Mouse (Mus musculus) left cerebral cortex, adult 2 months (tissue): ENCODE data around the gene Cyp2c23. TPM values are rescaled to one million over a fixed set of nuclear protein-coding genes. Genes with fewer than 3 reads are reported as not detected.

Source experiments
- DNase-seq, 2 experiments: peaks; one replicate each; pipeline ENCODE4 v3.0.0; 2021 to 2022; ENCODE audit warnings: low spot score in 2 of 2, mixed read lengths in 1 of 2; ENCODE audit errors: extremely low spot score in 1 of 2
- H3K27ac ChIP-seq: fragments of 200-600 bp; 2 replicates; pipeline ENCODE4 v1.8.1; 2022
- H3K4me3 ChIP-seq: fragments of 200-600 bp; 2 replicates; pipeline ENCODE4 v1.8.1; 2022
- CTCF ChIP-seq: fragments of 200-600 bp; IDR thresholded peaks from 2 replicates; pipeline ENCODE4 v1.8.1; 2022; ENCODE audit warnings: antibody characterized with exemption, mild to moderate bottlenecking, moderate library complexity
- intact Hi-C: fragments of 180-260 bp; cut with DNase I; formaldehyde crosslinking; loops from one replicate; pipeline ENCODE4 v1.15.1; 2025
- total RNA-seq, 2 experiments: library from RNA; stranded (reverse); gene quantifications; 2 replicates each; pipeline ENCODE4 v1.2.3; 2021

Cyp2c23 gene
- total RNA-seq, 2 experiments from 2014 or later: 0.19 to 0.25 TPM

- intact Hi-C loops: no loop called here
- H3K4me3 ChIP-seq: no peak overlapping the region
- no peak for DNase-seq
- no peak overlapping the region for H3K27ac ChIP-seq
- no peak for TF ChIP-seq CTCF
These were observed 69.0 kb downstream of the Cyp2c23 start for GRCm38 (mm10) chr19:43960014-43960413.

- H3K27ac ChIP-seq: no peak overlapping the region
- DNase-seq: peak; percentile 62 to 73
- intact Hi-C loops: loop anchor here (1.0 to 5.0 kb wide), 2 partner anchors 107 to 127 kb away; no protein-coding TSS in a partner anchor
- TF ChIP-seq CTCF: peak; percentile 89
- H3K4me3 ChIP-seq: no peak overlapping the region
These were observed 69.8 kb downstream of the Cyp2c23 start for GRCm38 (mm10) chr19:43959162-43959561.

DNA sequence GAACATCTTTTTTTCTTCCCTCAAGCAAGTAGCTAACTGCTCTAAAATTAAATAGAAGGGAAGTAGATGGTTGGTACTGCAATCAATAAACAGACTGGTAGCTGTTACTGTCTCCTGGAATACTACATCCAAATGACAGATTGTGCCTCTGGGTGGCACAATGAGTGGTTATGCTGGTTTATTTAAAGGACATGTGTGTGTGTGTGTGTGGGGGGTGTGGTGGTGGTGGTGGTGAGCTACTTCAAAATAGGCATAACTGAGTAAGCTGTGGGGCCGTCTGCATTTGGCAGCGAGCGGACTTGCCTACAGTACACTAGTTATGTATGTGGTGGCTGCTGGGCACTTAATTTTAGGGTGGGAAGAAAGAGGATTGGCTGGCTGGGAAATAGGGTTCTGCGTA lies 71.1 kb downstream of the Cyp2c23 start:
- DNase-seq: peak; percentile 41 to 44
- intact Hi-C loops: loop anchor here (5.0 kb wide), 1 partner anchor 106 kb away; no protein-coding TSS in a partner anchor

DNA sequence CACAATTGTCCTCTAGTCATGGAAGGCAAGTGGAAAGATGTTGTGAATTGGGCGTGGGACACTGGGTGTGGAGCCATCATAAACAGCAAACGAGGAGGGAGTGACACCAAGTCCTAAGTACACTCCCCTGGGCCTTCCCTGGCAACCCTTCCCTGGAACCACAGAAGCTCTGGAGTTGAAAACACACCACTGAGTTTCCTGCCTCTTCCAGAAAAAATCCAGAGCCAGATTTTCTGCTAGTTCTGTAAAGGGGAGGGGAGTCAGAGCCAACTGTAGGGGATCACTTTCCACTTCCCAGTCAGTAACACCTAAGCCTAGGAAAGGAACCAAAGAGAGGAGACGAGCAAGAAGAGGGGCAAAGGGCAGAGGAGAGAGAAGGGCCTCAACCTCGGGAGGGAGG lies 71.6 kb downstream of the Cyp2c23 start:
- no peak overlapping the region for H3K4me3 ChIP-seq
- intact Hi-C loops: loop anchor here (5.0 kb wide), 1 partner anchor 105 kb away; no protein-coding TSS in a partner anchor
- peak overlapping the region; percentile 55; the same call in 1 of the 2 replicates for H3K27ac ChIP-seq
- no peak for TF ChIP-seq CTCF
- no peak for DNase-seq

More for the DNA sequence above, 71.1 kb downstream of the Cyp2c23 start:
- no peak overlapping the region for H3K4me3 ChIP-seq
- TF ChIP-seq CTCF: no peak; the same call in 1 of the 2 replicates
- peak overlapping the region; percentile 55; the same call in 1 of the 2 replicates for H3K27ac ChIP-seq

GRCm38 (mm10) chr19:43955266-43955665 lies 73.7 kb downstream of the Cyp2c23 start:
- TF ChIP-seq CTCF: no peak
- Histone ChIP-seq H3K27ac (no peak overlapping the region), H3K4me3 (no peak overlapping the region)
- intact Hi-C loops: loop anchor here (5.0 kb wide), 1 partner anchor 103 kb away; no protein-coding TSS in a partner anchor
- no peak for DNase-seq

Other genes with a start within 250 kb of the Cyp2c23 start
- under 1 TPM; 0.23 to 0.25 TPM for gene Abcc2, start 247.0 kb downstream of the Cyp2c23 start, total RNA-seq
- 10 to 100 TPM; 13.8 to 14.1 TPM for gene Dnmbp, start 89.0 kb downstream of the Cyp2c23 start, total RNA-seq
- gene Cpn1, start 42.7 kb downstream of the Cyp2c23 start, total RNA-seq: under 1 TPM; 0.16 TPM
- gene Erlin1, start 40.6 kb upstream of the Cyp2c23 start, total RNA-seq: 10 to 100 TPM; 20.8 to 22.3 TPM
- 10 to 100 TPM; 52.7 to 58.6 TPM for gene Chuk, start 78.3 kb upstream of the Cyp2c23 start, total RNA-seq
- 10 to 100 TPM; 17.3 to 19.4 TPM for gene Cwf19l1, start 106.7 kb upstream of the Cyp2c23 start, total RNA-seq
- gene Bloc1s2, start 117.2 kb upstream of the Cyp2c23 start, total RNA-seq: 10 to 100 TPM; 57.7 to 66.7 TPM
- gene Pkd2l1, start 163.2 kb upstream of the Cyp2c23 start, total RNA-seq: under 1 TPM in 1 of 2 experiments, not detected in 1; 0.09 TPM
- 1 to 10 TPM; 3.3 to 3.8 TPM for gene Scd3, start 174.1 kb upstream of the Cyp2c23 start, total RNA-seq